Mouse (Mus musculus) stomach, postnatal 0 days (tissue): ENCODE results near the gene Gadd45g.

Source experiments
- CTCF ChIP-seq: IDR thresholded peaks from 2 replicates; pipeline ENCODE4 v1.5.1; 2016; ENCODE audit warnings: antibody characterized with exemption, low read depth, mild to moderate bottlenecking, moderate library complexity
- EP300 ChIP-seq: optimal IDR thresholded peaks from 2 replicates; pipeline ENCODE3; 2016; ENCODE audit warnings: antibody characterized with exemption

GRCm38 (mm10) chr13:51846301-51846867 is at the start of gene Gadd45g:
- TF ChIP-seq CTCF (peak; percentile 33), EP300 (peak; percentile 73)
